ENCODE assay signal across 22 mouse cellular contexts in the genomic region with DNA sequence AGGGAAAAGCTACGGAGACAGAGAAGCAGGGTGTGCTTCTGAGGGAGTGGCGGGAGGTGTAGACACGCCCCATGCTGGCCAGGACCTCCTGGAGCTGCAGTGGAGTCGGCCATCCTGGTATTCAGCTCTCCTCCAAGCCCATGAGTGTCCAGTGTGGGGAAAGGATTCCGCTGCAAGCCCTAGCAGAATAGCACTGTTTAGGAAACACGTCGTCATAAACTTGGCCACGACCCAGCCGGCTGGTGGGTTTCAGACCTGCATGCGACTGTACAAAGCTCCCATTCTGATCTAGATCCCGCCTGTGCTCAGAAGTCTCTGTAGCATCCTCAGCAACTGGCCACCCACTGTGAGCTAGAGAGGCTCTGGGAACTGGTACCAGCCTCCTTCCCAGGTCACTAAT. TPM values are rescaled to one million over a fixed set of nuclear protein-coding genes. Genes with fewer than 3 reads are reported as not detected.
DNase-seq lines count a peak whose midpoint lies in the region; ATAC-seq and TF ChIP-seq lines count a peak whose summit lies in the region.
"Had no signal": no experiment of that assay in that cellular context is flagged by ENCODE, and none has a peak within 500 bp of the region (broad histone marks: within the 10 kb centered on the region; RNA-seq: fewer than 3 reads in every experiment).

No protein-coding gene starts in this region.

- ATAC-seq in forebrain, postnatal 0 days: 0 out of 2 replicates have a peak, but pooled peaks have one; percentile 18
- no peak for ATAC-seq in forebrain, embryonic 15.5 days (replicated peaks)
- ATAC-seq in lung, postnatal 0 days: peak; percentile 28; the same call in 1 of the 2 replicates
- no peak for ATAC-seq in embryonic facial prominence, embryonic 14.5 days (ENCODE audit: low read depth)
- 0 out of 2 replicates have a peak, but pooled peaks have one; percentile 30 for ATAC-seq in stomach, postnatal 0 days (ENCODE audit: low FRiP score, low TSS enrichment)
- ATAC-seq: liver, postnatal 0 days; midbrain, embryonic 16.5 days had no signal

- no peaks in the 10 kb centered on the region for H3K27me3 ChIP-seq in forebrain, postnatal 0 days (ENCODE audit: insufficient read depth, low read length)
- H3K27me3 ChIP-seq in forebrain, embryonic 15.5 days: no peaks in the 10 kb centered on the region
- H3K27me3 ChIP-seq in lung, postnatal 0 days (replicated peaks; ENCODE audit: insufficient read depth, low read length): no peaks in the 10 kb centered on the region
- 0 out of 2 replicates have a peak, but pooled peaks cover 3% of the 10 kb centered on the region for H3K27me3 ChIP-seq in embryonic facial prominence, embryonic 14.5 days (replicated peaks; ENCODE audit: control insufficient read depth, insufficient read depth, low read length)
- no peaks in the 10 kb centered on the region for H3K27me3 ChIP-seq in stomach, postnatal 0 days (ENCODE audit: control insufficient read depth, insufficient read depth, low read length)

- H3K9me3 ChIP-seq in forebrain, postnatal 0 days (ENCODE audit: low read length): no peaks in the 10 kb centered on the region
- no peaks in the 10 kb centered on the region for H3K9me3 ChIP-seq in forebrain, embryonic 15.5 days
- no peaks in the 10 kb centered on the region for H3K9me3 ChIP-seq in lung, postnatal 0 days (ENCODE audit: low read length)
- H3K9me3 ChIP-seq in embryonic facial prominence, embryonic 14.5 days (ENCODE audit: control insufficient read depth, low read length): no peaks in the 10 kb centered on the region
- no peaks in the 10 kb centered on the region for H3K9me3 ChIP-seq in stomach, postnatal 0 days (ENCODE audit: control insufficient read depth, low read length)

- H3K4me1 ChIP-seq in forebrain, postnatal 0 days (ENCODE audit: insufficient read depth): no peaks in the 10 kb centered on the region
- H3K4me1 ChIP-seq in forebrain, embryonic 15.5 days: no peaks in the 10 kb centered on the region
- no peaks in the 10 kb centered on the region for H3K4me1 ChIP-seq in lung, postnatal 0 days (ENCODE audit: insufficient read depth, low read depth, low read length)
- no peaks in the 10 kb centered on the region for H3K4me1 ChIP-seq in embryonic facial prominence, embryonic 14.5 days (ENCODE audit: control insufficient read depth, insufficient read depth, low read length)
- H3K4me1 ChIP-seq in stomach, postnatal 0 days (replicated peaks; ENCODE audit: control insufficient read depth, insufficient read depth): no peaks in the 10 kb centered on the region

- no peak overlapping the region for H3K4me3 ChIP-seq in forebrain, postnatal 0 days (ENCODE audit: low read depth, low read length)
- H3K4me3 ChIP-seq in forebrain, embryonic 15.5 days: no peak overlapping the region
- no peak overlapping the region for H3K4me3 ChIP-seq in lung, postnatal 0 days (ENCODE audit: low read depth, low read length)
- no peak overlapping the region for H3K4me3 ChIP-seq in embryonic facial prominence, embryonic 14.5 days (ENCODE audit: low read depth, low read length)
- H3K4me3 ChIP-seq in stomach, postnatal 0 days (ENCODE audit: low read depth, low read length): no peak overlapping the region

- no peak for TF ChIP-seq EP300 in lung, postnatal 0 days (IDR thresholded peaks at IDR 0.05)
- TF ChIP-seq EP300 in stomach, postnatal 0 days (optimal IDR thresholded peaks at IDR 0.05): no peak

- no peak for TF ChIP-seq CTCF in forebrain, postnatal 0 days (IDR thresholded peaks at IDR 0.05; ENCODE audit: low read depth)
- no peak for TF ChIP-seq CTCF in lung, postnatal 0 days (IDR thresholded peaks at IDR 0.05)
- TF ChIP-seq CTCF in stomach, postnatal 0 days (IDR thresholded peaks at IDR 0.05; ENCODE audit: low read depth): no peak

- no peak for DNase-seq in forebrain, postnatal 0 days
- peak; percentile 16 for DNase-seq in lung, postnatal 0 days (ENCODE audit: low spot score)
- no peak for DNase-seq in lung, postnatal 36 days
- DNase-seq in embryonic facial prominence, embryonic 14.5 days (ENCODE audit: low spot score): peak; percentile 39
- no peak for DNase-seq in stomach, postnatal 0 days (ENCODE audit: low spot score)
- DNase-seq in right cerebral cortex, postnatal 14 days: no peak
- DNase-seq: adrenal gland, adult 8-10 months; B cell, adult 2 months; cerebellum, postnatal 25 days; embryo, embryonic 11 days; gastrocnemius, postnatal 14 days; heart, adult 18-20 months; heart, postnatal 36 days; kidney, adult 11 months; layer of hippocampus, postnatal 36 days; liver, postnatal 0 days; right cerebral cortex, postnatal 4 days had no signal

- WGBS in forebrain, postnatal 0 days: 51% methylated on average over 11 of the region's 11 CpGs
- WGBS in forebrain, embryonic 15.5 days: 58% methylated on average over 11 of the region's 11 CpGs
- WGBS in lung, postnatal 0 days: 41% methylated on average over 11 of the region's 11 CpGs
- 49% methylated on average over 11 of the region's 11 CpGs for WGBS in embryonic facial prominence, embryonic 14.5 days
- 39% methylated on average over 11 of the region's 11 CpGs for WGBS in stomach, postnatal 0 days

- no peaks in the 10 kb centered on the region for H3K36me3 ChIP-seq in forebrain, postnatal 0 days (ENCODE audit: insufficient read depth)
- H3K36me3 ChIP-seq in forebrain, embryonic 15.5 days: no peaks in the 10 kb centered on the region
- no peaks in the 10 kb centered on the region for H3K36me3 ChIP-seq in lung, postnatal 0 days (ENCODE audit: insufficient read depth, low read length)
- no peaks in the 10 kb centered on the region for H3K36me3 ChIP-seq in embryonic facial prominence, embryonic 14.5 days (ENCODE audit: control insufficient read depth, insufficient read depth, low read length)
- H3K36me3 ChIP-seq in stomach, postnatal 0 days (ENCODE audit: control insufficient read depth, insufficient read depth, low read length): no peaks in the 10 kb centered on the region

- H3K9ac ChIP-seq in forebrain, postnatal 0 days: no peak overlapping the region
- H3K9ac ChIP-seq in forebrain, embryonic 15.5 days (replicated peaks): no peak overlapping the region
- no peak overlapping the region for H3K9ac ChIP-seq in lung, postnatal 0 days (replicated peaks; ENCODE audit: low read depth)
- no peak overlapping the region for H3K9ac ChIP-seq in embryonic facial prominence, embryonic 14.5 days (ENCODE audit: low read depth, low read length)
- H3K9ac ChIP-seq in stomach, postnatal 0 days (ENCODE audit: low read length): no peak overlapping the region
- H3K9ac ChIP-seq: liver, postnatal 0 days had no signal

- H3K4me2 ChIP-seq in forebrain, postnatal 0 days (ENCODE audit: low read depth): no peak overlapping the region
- no peak overlapping the region for H3K4me2 ChIP-seq in forebrain, embryonic 15.5 days (replicated peaks)
- H3K4me2 ChIP-seq in lung, postnatal 0 days (replicated peaks; ENCODE audit: low read depth, low read length): no peak overlapping the region
- H3K4me2 ChIP-seq in embryonic facial prominence, embryonic 14.5 days (ENCODE audit: low read depth, low read length): no peak overlapping the region
- no peak overlapping the region for H3K4me2 ChIP-seq in stomach, postnatal 0 days (replicated peaks; ENCODE audit: low read depth)

- no peak overlapping the region for H3K27ac ChIP-seq in forebrain, postnatal 0 days (ENCODE audit: low read depth, low read length)
- no peak overlapping the region for H3K27ac ChIP-seq in forebrain, embryonic 15.5 days (replicated peaks)
- no peak overlapping the region for H3K27ac ChIP-seq in lung, postnatal 0 days (ENCODE audit: low read length)
- H3K27ac ChIP-seq in embryonic facial prominence, embryonic 14.5 days (replicated peaks; ENCODE audit: low read depth, low read length): no peak overlapping the region
- H3K27ac ChIP-seq in stomach, postnatal 0 days (replicated peaks): no peak overlapping the region
- H3K27ac ChIP-seq: kidney, postnatal 0 days had no signal

RNA-seq across cellular contexts. Expression of gene Glis1, which starts 41.9 kb away (rescaled TPM):
- 0.43 and 1.6 TPM in 2 replicates for total RNA-seq in forebrain, postnatal 0 days (2014; rRNA removed)
- 0.49 and 1.6 TPM in 2 replicates for polyA plus RNA-seq in forebrain, postnatal 0 days (2015; fragmentation: Nextera tagmentation; extraction: Ambion mirVana)
- polyA plus RNA-seq in forebrain, embryonic 15.5 days (2015; fragmentation: Nextera tagmentation; extraction: Ambion mirVana): 0.95 and 1.3 TPM in 2 replicates
- polyA plus RNA-seq in lung, postnatal 0 days (2015; fragmentation: Nextera tagmentation; extraction: Ambion mirVana): 0.52 and 0.76 TPM in 2 replicates
- polyA plus RNA-seq in embryonic facial prominence, embryonic 14.5 days (2014; fragmentation: Nextera tagmentation; extraction: Ambion mirVana): 10.8 and 12.1 TPM in 2 replicates
- 0.47 and 0.74 TPM in 2 replicates for polyA plus RNA-seq in stomach, postnatal 0 days (2015; fragmentation: Nextera tagmentation; extraction: Ambion mirVana)
- total RNA-seq: liver, adult 2 months; neutrophil, adult 5-6 weeks had no signal

Comparison
In these comparisons a context has a peak if more than half of its experiments do, and no peak if none do; other contexts are left out.
1. ATAC-seq: peak in forebrain, postnatal 0 days (single experiment), lung, postnatal 0 days (single experiment) and stomach, postnatal 0 days (single experiment); none in forebrain, embryonic 15.5 days (single experiment) and embryonic facial prominence, embryonic 14.5 days (single experiment).
2. DNase-seq: peak in lung, postnatal 0 days (single experiment) and embryonic facial prominence, embryonic 14.5 days (single experiment); none in forebrain, postnatal 0 days (single experiment), lung, postnatal 36 days (single experiment), stomach, postnatal 0 days (single experiment) and right cerebral cortex, postnatal 14 days (single experiment).